9 mouse cellular contexts compared by ENCODE assay signal in the genomic region with DNA sequence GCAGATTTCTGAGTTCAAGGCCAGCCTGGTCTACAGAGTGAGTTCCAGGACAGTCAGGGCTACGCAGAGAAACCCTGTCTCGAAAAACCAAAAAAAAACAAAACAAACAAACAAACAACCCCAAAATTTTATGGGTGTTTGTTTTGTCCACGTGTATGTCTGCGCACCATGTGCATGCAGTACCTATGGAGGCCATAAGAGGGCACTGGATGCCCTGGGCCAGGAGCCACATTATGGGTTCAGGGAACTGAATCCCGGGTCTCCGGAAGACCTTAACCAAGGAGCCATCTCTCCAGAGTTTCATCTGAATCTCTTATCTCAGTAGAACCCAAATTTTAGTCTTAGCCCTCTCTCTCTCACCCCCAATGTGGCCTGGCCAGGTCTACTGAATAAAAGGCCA. TPM values are rescaled to one million over a fixed set of nuclear protein-coding genes. Genes with fewer than 3 reads are reported as not detected.
DNase-seq lines count a peak whose midpoint lies in the region; ATAC-seq and TF ChIP-seq lines count a peak whose summit lies in the region.
"Had no signal": no experiment of that assay in that cellular context is flagged by ENCODE, and none has a peak within 500 bp of the region (broad histone marks: within the 10 kb centered on the region; RNA-seq: fewer than 3 reads in every experiment).

No protein-coding gene starts in this region.

- H3K4me1 ChIP-seq in testis, adult 2 months (ENCODE audit: control insufficient read depth, insufficient read depth, low read length), result no peaks in the 10 kb centered on the region
- no peaks in the 10 kb centered on the region for H3K4me1 ChIP-seq in hindbrain, embryonic 16.5 days (ENCODE audit: control insufficient read depth, insufficient read depth, low read depth, low read length)
- H3K4me1 ChIP-seq: heart, embryonic 13.5 days had no signal

- no peak overlapping the region for H3K4me3 ChIP-seq in gastrocnemius, adult 2 months
- H3K4me3 ChIP-seq in testis, adult 2 months (ENCODE audit: control insufficient read depth, low read depth, low read length), result no peak overlapping the region
- no peak overlapping the region for H3K4me3 ChIP-seq in hindbrain, embryonic 16.5 days (ENCODE audit: low read length)
- H3K4me3 ChIP-seq: heart, embryonic 13.5 days had no signal

- ATAC-seq in hindbrain, embryonic 16.5 days, result no peak

- TF ChIP-seq CTCF in gastrocnemius, adult 2 months (IDR thresholded peaks at IDR 0.05), result peak; percentile 51
- peak; percentile 71; the same call in 1 of the 2 replicates for TF ChIP-seq CTCF in testis, adult 2 months (IDR thresholded peaks at IDR 0.05; ENCODE audit: control insufficient read depth, insufficient read depth, insufficient replicate concordance, low read depth, low read length)

- H3K4me2 ChIP-seq in hindbrain, embryonic 16.5 days (ENCODE audit: low read length), result no peak overlapping the region
- H3K4me2 ChIP-seq: heart, embryonic 13.5 days had no signal

- H3K36me3 ChIP-seq in testis, adult 2 months (ENCODE audit: control insufficient read depth, insufficient read depth, low read length), result no peaks in the 10 kb centered on the region
- no peaks in the 10 kb centered on the region for H3K36me3 ChIP-seq in hindbrain, embryonic 16.5 days (ENCODE audit: control insufficient read depth, insufficient read depth, low read length)
- H3K36me3 ChIP-seq: heart, embryonic 13.5 days had no signal

- no peaks in the 10 kb centered on the region for H3K27me3 ChIP-seq in testis, adult 2 months (ENCODE audit: control insufficient read depth, insufficient read depth, low read length)
- no peaks in the 10 kb centered on the region for H3K27me3 ChIP-seq in hindbrain, embryonic 16.5 days (replicated peaks; ENCODE audit: control insufficient read depth, insufficient read depth, low read length)

- H3K9me3 ChIP-seq in hindbrain, embryonic 16.5 days (ENCODE audit: control insufficient read depth, low read length), result no peaks in the 10 kb centered on the region

- intact Hi-C loops in gastrocnemius, adult 2 months (cut with DNase I), result no loop called here
- intact Hi-C loops in gastrocnemius, postnatal 36 days (cut with DNase I), result no loop called here

- no peak overlapping the region for H3K9ac ChIP-seq in hindbrain, embryonic 16.5 days (ENCODE audit: low read depth, low read length)
- H3K9ac ChIP-seq: heart, embryonic 13.5 days had no signal

- DNase-seq in gastrocnemius, adult 2 months, result no peak
- no peak for DNase-seq in gastrocnemius, postnatal 4 days (ENCODE audit: low spot score in 2 of 2)
- DNase-seq in testis, postnatal 14 days (ENCODE audit: low spot score), result no peak
- peak; percentile 61 for DNase-seq in induced T-regulatory cell, adult 2 months (ENCODE audit: low read depth)
- DNase-seq in thymus, postnatal 25 days, result peak; percentile 40
- no peak for DNase-seq in gastrocnemius, postnatal 36 days

- H3K27ac ChIP-seq in gastrocnemius, adult 2 months, result no peak overlapping the region
- no peak overlapping the region for H3K27ac ChIP-seq in testis, adult 2 months (ENCODE audit: control insufficient read depth, insufficient read depth, low read depth, low read length)
- no peak overlapping the region for H3K27ac ChIP-seq in hindbrain, embryonic 16.5 days (ENCODE audit: low read depth, low read length)
- H3K27ac ChIP-seq: heart, embryonic 13.5 days had no signal

- 84% methylated on average over 6 of the region's 6 CpGs for WGBS in hindbrain, embryonic 16.5 days

- TF ChIP-seq POLR2A in testis, adult 2 months (IDR thresholded peaks at IDR 0.05; ENCODE audit: control insufficient read depth, low read depth, low read length), result no peak

RNA-seq across cellular contexts. Expression of gene Agpat4, which starts 14.7 kb away (rescaled TPM):
- total RNA-seq in gastrocnemius, adult 2 months (2021), result 1 to 10 TPM; 2.0 to 3.0 TPM
- total RNA-seq in gastrocnemius, postnatal 4 days (2021), result 10 to 100 TPM; 11.2 to 13.5 TPM
- polyA plus RNA-seq in testis, adult 2 months (2012; rRNA removed), result 10.8 and 18.4 TPM in 2 replicates
- 65.2 and 71.2 TPM in 2 replicates for polyA plus RNA-seq in hindbrain, embryonic 16.5 days (2015; fragmentation: Nextera tagmentation; extraction: Ambion mirVana)
- 1 to 10 TPM; 1.9 to 2.8 TPM for total RNA-seq in gastrocnemius, postnatal 36 days (2021)

Comparison
In these comparisons a context has a peak if more than half of its experiments do, and no peak if none do; other contexts are left out.
1. DNase-seq: peak in induced T-regulatory cell, adult 2 months (single experiment) and thymus, postnatal 25 days (single experiment); none in gastrocnemius, adult 2 months (single experiment), gastrocnemius, postnatal 4 days (0 of 2), testis, postnatal 14 days (single experiment) and gastrocnemius, postnatal 36 days (0 of 2).